Mouse (Mus musculus) midbrain, embryonic 16.5 days (tissue): ENCODE data around the gene Clec2d. TPM values are rescaled to one million over a fixed set of nuclear protein-coding genes. Genes with fewer than 3 reads are reported as not detected.
A peak's percentile ranks its signal among the peaks of the same experiment; 100 is the strongest.

Experiments used
- ATAC-seq: fragments of 200-750 bp; cut with Nextera tagmentation; 2 replicates; pipeline ENCODE4 v1.8.0; 2017; ENCODE audit warnings: moderate TSS enrichment
- H3K27ac ChIP-seq: fragments of 300-500 bp; sonication (generic); 2 replicates; pipeline ENCODE4 v1.5.1; 2014; ENCODE audit warnings: mild to moderate bottlenecking, low read length, mixed read lengths
- H3K27me3 ChIP-seq: fragments of 300-500 bp; sonication (generic); 2 replicates; pipeline ENCODE4 v1.6.1; 2014; ENCODE audit warnings: low read depth, low read length, mixed read lengths; ENCODE audit not compliant: control insufficient read depth, insufficient read depth
- H3K36me3 ChIP-seq: fragments of 300-500 bp; sonication (generic); 2 replicates; pipeline ENCODE4 v1.6.1; 2014; ENCODE audit warnings: mild to moderate bottlenecking, low read length, moderate library complexity, mixed read lengths; ENCODE audit not compliant: control insufficient read depth, insufficient read depth
- H3K4me1 ChIP-seq: fragments of 300-500 bp; sonication (generic); 2 replicates; pipeline ENCODE4 v1.6.1; 2014; ENCODE audit warnings: mild to moderate bottlenecking, low read length, mixed read lengths; ENCODE audit not compliant: control insufficient read depth, insufficient read depth
- H3K4me2 ChIP-seq: fragments of 300-500 bp; sonication (generic); 2 replicates; pipeline ENCODE4 v1.6.1; 2014; ENCODE audit warnings: mild to moderate bottlenecking, low read length, mixed read lengths
- H3K4me3 ChIP-seq: fragments of 300-500 bp; sonication (generic); 2 replicates; pipeline ENCODE4 v1.5.1; 2014; ENCODE audit warnings: low read depth, mild to moderate bottlenecking, low read length, moderate library complexity, mixed read lengths
- H3K9ac ChIP-seq: fragments of 300-500 bp; sonication (generic); 2 replicates; pipeline ENCODE4 v1.6.1; 2014; ENCODE audit warnings: low read depth, low read length, mixed read lengths
- H3K9me3 ChIP-seq: fragments of 300-500 bp; sonication (generic); replicated peaks from 2 replicates; pipeline ENCODE4 v1.6.1; 2014; ENCODE audit warnings: mild to moderate bottlenecking, low read length, mixed read lengths; ENCODE audit not compliant: control insufficient read depth, poor library complexity, severe bottlenecking
- WGBS: fragments of 180-500 bp; shearing (Covaris S2); extraction: QIAGEN DNeasy Blood & Tissue Kit; methylation state at CpG from one replicate; pipeline ENCODE4 v1.1.7; 2014; 5-methylcytosine and 5-hydroxymethylcytosine counted together
- polyA plus RNA-seq: library from polyadenylated mRNA; unstranded; fragments of >200 nt; fragmentation: Nextera tagmentation; extraction: Ambion mirVana; gene quantifications from 2 replicates; pipeline ENCODE4 v1.2.1, GENCODE M21; 2015

Clec2d gene
- polyA plus RNA-seq, 1 experiment from 2014 or later: not detected

GRCm38 (mm10) chr6:129228935-129229773 is 48.7 kb downstream of the Clec2d start:
- no peaks in the 10 kb centered on the region for H3K4me1 ChIP-seq
- H3K9me3 ChIP-seq: no peaks in the 10 kb centered on the region
- no peak overlapping the region for H3K9ac ChIP-seq
- WGBS: 61% methylated on average over 3 of the region's 3 CpGs
- H3K4me2 ChIP-seq: no peak overlapping the region
- no peaks in the 10 kb centered on the region for H3K27me3 ChIP-seq
- H3K36me3 ChIP-seq: no peaks in the 10 kb centered on the region
- H3K4me3 ChIP-seq: no peak overlapping the region
- ATAC-seq: no peak
- no peak overlapping the region for H3K27ac ChIP-seq

- no peak for ATAC-seq
- 0 out of 2 replicates have a peak overlapping the region, but pooled peaks have one; percentile 10 for H3K27ac ChIP-seq
- H3K27me3 ChIP-seq: no peaks in the 10 kb centered on the region
Measured at GRCm38 (mm10) chr6:129229774-129230578, 49.6 kb downstream of the Clec2d start.

GRCm38 (mm10) chr6:129232005-129232841 is 51.8 kb downstream of the Clec2d start:
- Histone ChIP-seq H3K4me3 (no peak overlapping the region), H3K9ac (no peak overlapping the region), H3K9me3 (no peaks in the 10 kb centered on the region), H3K4me1 (no peaks in the 10 kb centered on the region), H3K4me2 (no peak overlapping the region), H3K36me3 (no peaks in the 10 kb centered on the region), H3K27me3 (no peaks in the 10 kb centered on the region), H3K27ac (no peak overlapping the region)
- no peak for ATAC-seq
- WGBS: 85% methylated on average over 5 of the region's 5 CpGs

More at GRCm38 (mm10) chr6:129229774-129230578, 49.6 kb downstream of the Clec2d start:
- no peak overlapping the region for H3K4me2 ChIP-seq
- H3K9ac ChIP-seq: no peak overlapping the region
- no peaks in the 10 kb centered on the region for H3K4me1 ChIP-seq
- WGBS: 66% methylated on average over 3 of the region's 3 CpGs
- H3K36me3 ChIP-seq: no peaks in the 10 kb centered on the region
- H3K4me3 ChIP-seq: no peak overlapping the region
- no peaks in the 10 kb centered on the region for H3K9me3 ChIP-seq

GRCm38 (mm10) chr6:129232842-129233205 is 52.4 kb downstream of the Clec2d start:
- H3K27ac ChIP-seq: no peak overlapping the region
- no peak overlapping the region for H3K4me2 ChIP-seq
- no peak for ATAC-seq
- no peaks in the 10 kb centered on the region for H3K36me3 ChIP-seq
- no peaks in the 10 kb centered on the region for H3K9me3 ChIP-seq
- no peak overlapping the region for H3K4me3 ChIP-seq
- no peak overlapping the region for H3K9ac ChIP-seq
- 86% methylated on average over 9 of the region's 9 CpGs for WGBS
- H3K4me1 ChIP-seq: peaks cover 3% of the 10 kb centered on the region; the same call in 1 of the 2 replicates
- no peaks in the 10 kb centered on the region for H3K27me3 ChIP-seq

GRCm38 (mm10) chr6:129233366-129233954 is 53.0 kb downstream of the Clec2d start:
- Histone ChIP-seq H3K4me2 (no peak overlapping the region), H3K27me3 (no peaks in the 10 kb centered on the region), H3K9ac (no peak overlapping the region), H3K36me3 (no peaks in the 10 kb centered on the region), H3K4me3 (no peak overlapping the region), H3K4me1 (peaks cover 3% of the 10 kb centered on the region; the same call in 1 of the 2 replicates), H3K27ac (no peak overlapping the region), H3K9me3 (no peaks in the 10 kb centered on the region)
- no peak for ATAC-seq
- WGBS: 81% methylated on average over 6 of the region's 6 CpGs

- H3K4me1 ChIP-seq: peaks cover 3% of the 10 kb centered on the region; the same call in 1 of the 2 replicates
- ATAC-seq: no peak
- H3K9ac ChIP-seq: no peak overlapping the region
- no peaks in the 10 kb centered on the region for H3K36me3 ChIP-seq
- no peak overlapping the region for H3K27ac ChIP-seq
- WGBS: 91% methylated on average over 10 of the region's 18 CpGs
- no peaks in the 10 kb centered on the region for H3K27me3 ChIP-seq
- no peak overlapping the region for H3K4me3 ChIP-seq
- H3K9me3 ChIP-seq: no peaks in the 10 kb centered on the region
- no peak overlapping the region for H3K4me2 ChIP-seq
Measured at GRCm38 (mm10) chr6:129233955-129234369, 53.5 kb downstream of the Clec2d start.

GRCm38 (mm10) chr6:129234456-129235360 is 54.3 kb downstream of the Clec2d start:
- no peak overlapping the region for H3K4me3 ChIP-seq
- no peaks in the 10 kb centered on the region for H3K27me3 ChIP-seq
- H3K4me2 ChIP-seq: no peak overlapping the region
- no peaks in the 10 kb centered on the region for H3K9me3 ChIP-seq
- H3K4me1 ChIP-seq: peaks cover 3% of the 10 kb centered on the region; the same call in 1 of the 2 replicates
- no peaks in the 10 kb centered on the region for H3K36me3 ChIP-seq
- no peak overlapping the region for H3K9ac ChIP-seq
- no peak for ATAC-seq
- 78% methylated on average over 8 of the region's 8 CpGs for WGBS
- H3K27ac ChIP-seq: no peak overlapping the region
